Mouse (Mus musculus) liver, embryonic 14.5 days (tissue): ENCODE data around the gene Il22ra1.

Experiments used
- CTCF ChIP-seq: IDR thresholded peaks from 2 replicates; pipeline ENCODE4 v1.5.1; 2016; ENCODE audit warnings: antibody characterized with exemption, low read depth, control low read depth
- EP300 ChIP-seq: IDR thresholded peaks from 2 replicates; pipeline ENCODE4 v1.6.1; 2016; ENCODE audit warnings: antibody characterized with exemption, low read depth

DNA sequence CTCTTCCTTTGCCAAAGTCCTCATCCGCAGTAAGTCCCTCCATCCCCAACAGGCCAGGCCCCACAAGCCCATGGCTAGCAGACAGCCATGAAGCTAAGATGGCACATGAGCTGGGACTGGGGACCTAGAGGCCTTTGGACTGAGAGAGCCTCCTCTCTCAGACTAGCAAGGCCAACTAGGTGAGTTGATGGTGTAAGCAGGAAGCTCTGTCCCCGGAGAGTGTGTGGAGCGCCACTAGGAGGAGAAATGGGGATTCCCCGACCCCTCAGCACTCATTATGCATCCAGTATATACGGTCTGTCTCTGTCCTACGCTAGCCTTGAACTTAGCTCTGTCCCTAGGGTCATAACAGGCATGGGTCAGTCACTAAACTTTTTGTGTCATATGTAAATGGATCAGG, 43.6 kb downstream of the Il22ra1 start:
- TF ChIP-seq CTCF (no peak), EP300 (no peak)
